Mouse (Mus musculus): ENCODE measurements around the gene Ptf1a. TPM values are rescaled to one million over a fixed set of nuclear protein-coding genes. Genes with fewer than 3 reads are reported as not detected.
A peak's percentile ranks its signal among the peaks of the same experiment; 100 is the strongest.

The Ptf1a gene
- polyA plus RNA-seq (2014; fragmentation: Nextera tagmentation; extraction: Ambion mirVana): not detected in 2 replicates

- H3K27ac ChIP-seq (ENCODE audit: low read depth, low read length): no peak within 1 kb of the TSS
- WGBS: 2% methylated on average over 50 of the region's 53 CpGs
- ATAC-seq (replicated peaks; ENCODE audit: low FRiP score): no peak
- no peaks in the 10 kb centered on the region for H3K9me3 ChIP-seq (ENCODE audit: control insufficient read depth, low read length)
- H3K4me2 ChIP-seq: peak within 1 kb of the TSS; percentile 22
- H3K27me3 ChIP-seq (replicated peaks; ENCODE audit: control insufficient read depth, insufficient read depth, low read length): peaks cover 83% of the 10 kb centered on the region
- H3K4me1 ChIP-seq (replicated peaks; ENCODE audit: control insufficient read depth, insufficient read depth, low read length): no peaks in the 10 kb centered on the region
- H3K9ac ChIP-seq (ENCODE audit: low read depth, low read length): no peak within 1 kb of the TSS
- no peak for DNase-seq (ENCODE audit: low spot score)
- H3K36me3 ChIP-seq (ENCODE audit: control insufficient read depth, insufficient read depth, low read length): no peaks in the 10 kb centered on the region
- H3K4me3 ChIP-seq (ENCODE audit: low read depth, low read length): peak within 1 kb of the TSS; percentile 2
Observed at GRCm38 (mm10) chr2:19444931-19445831, at the start of gene Ptf1a. Ptf1a (plus strand) TSS chr2:19445663.

GRCm38 (mm10) chr2:19405409-19405808 lies 40.1 kb upstream of the Ptf1a start:
- Histone ChIP-seq H3K27ac (ENCODE audit: low read depth, low read length) (no peak overlapping the region), H3K4me3 (ENCODE audit: low read depth, low read length) (no peak overlapping the region), H3K9ac (ENCODE audit: low read depth, low read length) (no peak overlapping the region), H3K4me1 (replicated peaks; ENCODE audit: control insufficient read depth, insufficient read depth, low read length) (no peaks in the 10 kb centered on the region), H3K27me3 (replicated peaks; ENCODE audit: control insufficient read depth, insufficient read depth, low read length) (no peaks in the 10 kb centered on the region), H3K36me3 (ENCODE audit: control insufficient read depth, insufficient read depth, low read length) (no peaks in the 10 kb centered on the region), H3K9me3 (ENCODE audit: control insufficient read depth, low read length) (no peaks in the 10 kb centered on the region), H3K4me2 (no peak overlapping the region)
- no peak for ATAC-seq (replicated peaks; ENCODE audit: low FRiP score)
- WGBS: 52% methylated on average over 5 of the region's 5 CpGs
- DNase-seq (ENCODE audit: low spot score): no peak

DNA sequence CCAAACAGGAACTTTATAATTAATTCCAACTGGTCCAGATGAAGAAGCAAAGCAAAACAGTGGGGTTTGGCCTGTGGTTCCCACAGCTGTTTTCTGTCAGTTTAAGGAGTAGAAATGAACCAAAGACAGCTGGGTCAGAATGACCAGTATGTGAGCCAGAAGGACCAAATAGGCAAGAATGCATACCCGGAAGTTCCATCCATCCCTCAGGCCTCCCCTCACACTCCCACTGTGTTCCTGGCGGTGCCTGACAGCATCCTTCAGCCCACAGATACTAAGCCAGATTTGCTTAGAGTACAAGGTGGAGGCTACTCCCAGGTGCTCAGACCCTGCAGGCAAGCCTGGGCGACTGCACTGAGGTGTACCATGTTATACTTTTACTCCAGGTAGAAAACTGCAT lies 38.9 kb upstream of the Ptf1a start:
- Histone ChIP-seq H3K9ac (ENCODE audit: low read depth, low read length) (no peak overlapping the region), H3K4me3 (ENCODE audit: low read depth, low read length) (no peak overlapping the region), H3K4me1 (replicated peaks; ENCODE audit: control insufficient read depth, insufficient read depth, low read length) (no peaks in the 10 kb centered on the region), H3K4me2 (no peak overlapping the region), H3K27ac (ENCODE audit: low read depth, low read length) (no peak overlapping the region), H3K9me3 (ENCODE audit: control insufficient read depth, low read length) (no peaks in the 10 kb centered on the region), H3K27me3 (replicated peaks; ENCODE audit: control insufficient read depth, insufficient read depth, low read length) (no peaks in the 10 kb centered on the region), H3K36me3 (ENCODE audit: control insufficient read depth, insufficient read depth, low read length) (no peaks in the 10 kb centered on the region)
- ATAC-seq (replicated peaks; ENCODE audit: low FRiP score) (no peak), DNase-seq (ENCODE audit: low spot score) (no peak)
- WGBS: 54% methylated on average over 3 of the region's 3 CpGs

DNA sequence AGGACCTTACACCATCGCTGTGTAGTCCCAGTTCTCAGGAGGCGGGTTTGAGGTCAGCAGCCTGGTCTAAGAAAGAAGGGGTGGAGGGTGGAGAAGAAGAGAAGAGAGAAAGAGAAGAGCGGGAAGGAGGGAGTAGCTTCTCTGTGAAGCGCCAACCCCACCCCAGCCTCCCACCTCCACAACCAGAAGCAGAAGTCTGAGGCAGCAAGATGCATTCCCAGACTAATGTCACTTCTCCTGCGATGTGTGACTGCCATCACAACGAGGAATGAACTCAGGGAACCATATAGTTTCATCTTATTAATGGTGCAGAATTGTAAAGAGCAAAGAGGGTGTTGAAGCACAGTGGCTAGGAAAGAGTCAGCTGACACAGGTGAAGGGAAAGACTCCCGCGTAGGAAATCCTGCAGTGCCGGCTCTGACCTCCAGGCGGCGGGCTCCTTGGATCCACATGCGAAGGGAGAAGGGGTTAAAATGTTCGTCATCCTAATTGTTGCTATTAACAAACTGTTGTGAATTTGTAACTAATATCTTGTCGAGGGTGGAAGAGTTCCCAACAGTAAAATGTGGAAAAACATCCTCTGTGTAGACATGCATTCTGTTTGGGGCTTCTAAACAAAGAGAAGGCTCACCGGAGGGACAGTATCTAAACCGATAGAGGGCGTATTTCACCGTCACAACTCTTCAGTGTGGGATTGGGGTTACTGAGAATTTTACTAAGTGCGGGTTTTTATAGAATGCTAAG lies 31.1 kb upstream of the Ptf1a start:
- ATAC-seq (replicated peaks; ENCODE audit: low FRiP score) (no peak), DNase-seq (ENCODE audit: low spot score) (peak; percentile 53)
- no peaks in the 10 kb centered on the region for H3K9me3 ChIP-seq (ENCODE audit: control insufficient read depth, low read length)
- H3K27me3 ChIP-seq (replicated peaks; ENCODE audit: control insufficient read depth, insufficient read depth, low read length): peaks cover 3% of the 10 kb centered on the region; the same call in 1 of the 2 replicates
- WGBS: 19% methylated on average over 19 of the region's 19 CpGs
- no peaks in the 10 kb centered on the region for H3K36me3 ChIP-seq (ENCODE audit: control insufficient read depth, insufficient read depth, low read length)
- no peak overlapping the region for H3K27ac ChIP-seq (ENCODE audit: low read depth, low read length)
- peak overlapping the region; percentile 18; the same call in 1 of the 2 replicates for H3K4me3 ChIP-seq (ENCODE audit: low read depth, low read length)
- H3K9ac ChIP-seq (ENCODE audit: low read depth, low read length): no peak overlapping the region
- no peaks in the 10 kb centered on the region for H3K4me1 ChIP-seq (replicated peaks; ENCODE audit: control insufficient read depth, insufficient read depth, low read length)
- H3K4me2 ChIP-seq: peak overlapping the region; percentile 56

- DNase-seq (ENCODE audit: low spot score) (no peak), ATAC-seq (replicated peaks; ENCODE audit: low FRiP score) (peak; percentile 39; the same call in 1 of the 2 replicates)
- Histone ChIP-seq H3K4me2 (peak overlapping the region; percentile 56), H3K36me3 (ENCODE audit: control insufficient read depth, insufficient read depth, low read length) (no peaks in the 10 kb centered on the region), H3K4me1 (replicated peaks; ENCODE audit: control insufficient read depth, insufficient read depth, low read length) (no peaks in the 10 kb centered on the region), H3K27ac (ENCODE audit: low read depth, low read length) (no peak overlapping the region), H3K9ac (ENCODE audit: low read depth, low read length) (no peak overlapping the region), H3K4me3 (ENCODE audit: low read depth, low read length) (no peak overlapping the region), H3K27me3 (replicated peaks; ENCODE audit: control insufficient read depth, insufficient read depth, low read length) (peaks cover 3% of the 10 kb centered on the region; the same call in 1 of the 2 replicates), H3K9me3 (ENCODE audit: control insufficient read depth, low read length) (no peaks in the 10 kb centered on the region)
- WGBS: 2% methylated on average over 6 of the region's 6 CpGs
Observed at GRCm38 (mm10) chr2:19415063-19415521, 30.4 kb upstream of the Ptf1a start.

DNA sequence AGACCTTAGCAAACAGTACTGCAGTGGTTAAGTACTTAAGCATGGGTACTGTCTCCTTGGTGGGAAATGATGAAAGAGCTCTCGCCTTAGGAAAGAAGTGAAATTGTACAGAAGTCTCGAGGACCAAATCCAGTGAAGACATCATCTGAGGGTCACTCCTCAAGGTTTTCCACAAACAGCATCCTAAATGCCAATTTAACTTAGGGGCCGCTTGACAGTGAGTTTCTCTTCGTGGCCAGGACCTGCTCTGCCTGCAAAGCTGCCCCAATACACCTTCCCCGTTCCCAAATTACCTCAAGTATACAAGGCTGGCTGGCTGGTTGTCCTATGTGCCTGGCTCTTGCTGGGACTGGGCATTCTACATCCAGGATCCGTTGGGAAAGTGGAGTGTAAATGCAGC lies 29.4 kb upstream of the Ptf1a start:
- Histone ChIP-seq H3K9me3 (ENCODE audit: control insufficient read depth, low read length) (no peaks in the 10 kb centered on the region), H3K27me3 (replicated peaks; ENCODE audit: control insufficient read depth, insufficient read depth, low read length) (peaks cover 3% of the 10 kb centered on the region; the same call in 1 of the 2 replicates), H3K27ac (ENCODE audit: low read depth, low read length) (no peak overlapping the region), H3K4me3 (ENCODE audit: low read depth, low read length) (no peak overlapping the region), H3K4me1 (replicated peaks; ENCODE audit: control insufficient read depth, insufficient read depth, low read length) (no peaks in the 10 kb centered on the region), H3K36me3 (ENCODE audit: control insufficient read depth, insufficient read depth, low read length) (no peaks in the 10 kb centered on the region), H3K4me2 (no peak overlapping the region), H3K9ac (ENCODE audit: low read depth, low read length) (no peak overlapping the region)
- WGBS: 58% methylated on average over 6 of the region's 6 CpGs
- DNase-seq (ENCODE audit: low spot score) (no peak), ATAC-seq (replicated peaks; ENCODE audit: low FRiP score) (no peak)

- peaks cover 3% of the 10 kb centered on the region; the same call in 1 of the 2 replicates for H3K27me3 ChIP-seq (replicated peaks; ENCODE audit: control insufficient read depth, insufficient read depth, low read length)
- no peaks in the 10 kb centered on the region for H3K4me1 ChIP-seq (replicated peaks; ENCODE audit: control insufficient read depth, insufficient read depth, low read length)
- H3K4me2 ChIP-seq: no peak overlapping the region
- 66% methylated on average over 1 of the region's 1 CpGs for WGBS
- ATAC-seq (replicated peaks; ENCODE audit: low FRiP score) (no peak), DNase-seq (ENCODE audit: low spot score) (no peak)
- no peaks in the 10 kb centered on the region for H3K9me3 ChIP-seq (ENCODE audit: control insufficient read depth, low read length)
- H3K9ac ChIP-seq (ENCODE audit: low read depth, low read length): no peak overlapping the region
- no peaks in the 10 kb centered on the region for H3K36me3 ChIP-seq (ENCODE audit: control insufficient read depth, insufficient read depth, low read length)
- H3K4me3 ChIP-seq (ENCODE audit: low read depth, low read length): no peak overlapping the region
- no peak overlapping the region for H3K27ac ChIP-seq (ENCODE audit: low read depth, low read length)
Observed at GRCm38 (mm10) chr2:19419686-19420345, 25.6 kb upstream of the Ptf1a start.

DNA sequence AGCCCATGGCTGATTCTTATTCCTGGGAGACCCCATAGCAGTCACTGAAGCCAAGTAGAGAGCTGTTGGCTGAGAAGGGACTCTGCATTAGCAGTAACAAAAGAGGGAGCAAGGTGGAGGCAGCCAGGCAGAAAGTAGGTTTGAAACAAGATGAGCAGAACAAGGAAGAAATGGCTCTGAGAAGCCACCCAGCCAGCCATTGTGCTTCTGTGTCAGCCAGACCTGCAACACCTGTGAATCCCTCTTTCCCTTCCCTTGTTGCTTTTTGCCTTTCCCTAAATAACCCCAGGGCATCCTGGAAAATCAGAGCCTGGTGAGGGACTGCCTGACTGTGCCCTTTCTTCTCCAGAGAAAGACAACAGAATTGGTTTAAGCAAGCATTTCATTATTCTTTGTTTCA lies 23.2 kb upstream of the Ptf1a start:
- Histone ChIP-seq H3K9ac (ENCODE audit: low read depth, low read length) (no peak overlapping the region), H3K4me1 (replicated peaks; ENCODE audit: control insufficient read depth, insufficient read depth, low read length) (no peaks in the 10 kb centered on the region), H3K4me3 (ENCODE audit: low read depth, low read length) (no peak overlapping the region), H3K4me2 (no peak overlapping the region), H3K9me3 (ENCODE audit: control insufficient read depth, low read length) (no peaks in the 10 kb centered on the region), H3K27ac (ENCODE audit: low read depth, low read length) (no peak overlapping the region), H3K27me3 (replicated peaks; ENCODE audit: control insufficient read depth, insufficient read depth, low read length) (no peaks in the 10 kb centered on the region; the same call in none of the 2 replicates), H3K36me3 (ENCODE audit: control insufficient read depth, insufficient read depth, low read length) (no peaks in the 10 kb centered on the region)
- DNase-seq (ENCODE audit: low spot score) (no peak), ATAC-seq (replicated peaks; ENCODE audit: low FRiP score) (no peak)

All from liver, embryonic 11.5 days (tissue).